Mouse (Mus musculus) liver, postnatal 0 days (tissue): Measurements from ENCODE around the gene F830045P16Rik.

ENCODE experiments used
- CTCF ChIP-seq: sonication (generic); IDR thresholded peaks from 2 replicates; pipeline ENCODE4 v1.5.1; 2016; ENCODE audit warnings: antibody characterized with exemption, low read depth
- EP300 ChIP-seq: IDR thresholded peaks from 2 replicates; pipeline ENCODE4 v1.6.1; 2016; ENCODE audit warnings: antibody characterized with exemption, low read depth, mild to moderate bottlenecking

DNA sequence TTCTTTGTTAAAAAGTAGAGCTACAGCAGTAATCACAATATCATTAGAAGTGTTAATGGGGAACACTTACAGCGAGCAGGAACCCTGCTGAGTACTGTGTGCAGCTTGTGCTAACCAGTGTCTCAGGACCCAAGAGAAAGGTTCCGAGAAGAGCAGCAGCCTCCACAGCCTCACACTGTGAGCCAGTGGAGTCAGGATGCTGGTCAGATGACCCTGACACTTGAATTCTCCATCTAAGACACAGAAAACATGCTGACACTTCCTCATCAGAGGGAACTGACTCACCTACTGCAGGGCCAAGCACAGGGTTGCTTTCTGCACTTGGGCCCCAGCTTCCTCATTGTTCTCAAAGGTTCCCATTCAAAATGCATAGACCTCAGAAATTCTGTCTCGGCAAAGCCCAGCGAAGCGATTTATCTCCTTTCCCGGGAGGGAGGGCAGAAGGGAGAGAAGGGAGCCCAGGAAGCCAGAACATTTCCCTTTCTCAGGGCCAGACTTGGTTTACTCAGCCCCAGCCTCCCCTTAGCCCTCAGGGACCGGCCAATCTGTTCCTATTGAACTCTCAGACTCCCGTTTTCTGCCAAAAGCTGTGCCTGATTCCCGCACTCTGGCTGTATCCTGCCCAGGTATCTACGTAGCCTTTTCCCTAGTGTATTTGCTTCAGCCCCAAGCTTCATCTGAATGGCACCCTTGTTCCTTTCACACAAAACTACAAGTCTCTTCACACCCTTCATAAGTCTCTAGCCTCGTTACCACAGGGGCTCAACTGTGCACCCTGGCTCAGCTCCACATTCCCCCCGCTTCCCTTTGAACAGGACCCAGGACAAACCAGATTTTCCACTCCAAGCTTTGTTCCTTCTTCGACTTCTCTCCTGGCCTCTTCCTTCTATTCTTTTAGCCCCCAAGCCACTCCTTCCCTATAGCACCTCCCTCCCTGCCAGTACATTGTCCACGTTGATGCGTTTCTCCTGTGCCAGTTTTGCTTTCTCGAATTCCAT lies 21.2 kb downstream of the F830045P16Rik start:
- TF ChIP-seq CTCF, result no peak
- TF ChIP-seq EP300, result no peak
